Mouse (Mus musculus): ENCODE measurements around the gene Zfp787.
A peak's percentile ranks its signal among the peaks of the same experiment; 100 is the strongest.
"Not testable (repeated sequence)": the region's sequence is repeated elsewhere in the genome, so short reads cannot be mapped to it uniquely, and the experiment has no call there.

Zfp787 gene

DNA sequence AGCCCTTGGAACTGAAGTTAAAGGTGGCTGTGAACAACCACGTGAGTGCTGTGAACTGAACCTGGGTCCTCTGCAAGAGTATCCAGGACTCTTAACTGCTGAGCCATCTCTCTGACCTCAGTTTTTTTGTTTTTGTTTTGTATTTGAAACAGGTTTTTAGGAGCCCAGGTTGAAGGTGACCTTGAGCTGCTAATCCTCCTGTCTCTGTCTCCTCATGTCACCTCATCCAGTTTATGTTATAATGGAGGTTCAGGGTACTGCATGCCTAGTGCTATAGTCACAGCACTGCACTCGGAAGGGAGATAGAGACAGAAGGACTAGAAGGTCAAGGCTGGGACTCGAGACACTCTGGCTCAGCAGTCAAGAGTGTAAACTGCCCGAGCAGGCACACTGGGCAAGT is 6.4 kb upstream of the Zfp787 start:
- DNase-seq (ENCODE audit: extremely low spot score) = no peak

- DNase-seq (ENCODE audit: extremely low spot score) = no peak
Measured at GRCm38 (mm10) chr7:6161541-6161940, 5.7 kb upstream of the Zfp787 start.

- no peak for DNase-seq (ENCODE audit: extremely low spot score)
Measured at GRCm38 (mm10) chr7:6159604-6160003, 3.8 kb upstream of the Zfp787 start.

DNA sequence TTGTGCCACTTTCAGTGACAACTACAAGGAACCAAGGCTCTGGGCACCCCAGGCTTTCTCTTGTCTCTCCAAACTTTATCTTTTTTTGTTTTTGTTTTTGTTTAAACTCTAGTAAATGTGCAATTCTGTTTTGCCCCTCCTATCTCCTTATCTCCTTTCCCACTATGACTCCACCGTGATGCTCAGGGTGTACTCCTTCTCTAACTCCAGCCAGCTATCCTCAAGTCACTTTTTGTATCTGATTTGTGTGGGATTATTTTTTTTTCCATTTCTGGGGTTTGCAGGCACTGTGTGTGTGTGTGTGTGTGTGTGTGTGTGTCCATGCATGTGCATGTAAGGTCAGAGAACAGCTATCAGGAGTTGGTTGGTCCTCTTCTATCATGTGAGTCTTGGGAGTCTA is 1.7 kb upstream of the Zfp787 start:
- no peak for DNase-seq (ENCODE audit: extremely low spot score)

GRCm38 (mm10) chr7:6156901-6157472 is 1.2 kb upstream of the Zfp787 start:
- no peak for DNase-seq (ENCODE audit: extremely low spot score)

- peak; percentile 87 for DNase-seq (ENCODE audit: extremely low spot score)
Measured at GRCm38 (mm10) chr7:6155031-6155872, 545 bp downstream of the Zfp787 start.

- no peak for DNase-seq (ENCODE audit: extremely low spot score)
Measured at GRCm38 (mm10) chr7:6154164-6154563, 1.6 kb downstream of the Zfp787 start.

GRCm38 (mm10) chr7:6153131-6153530 is 2.7 kb downstream of the Zfp787 start:
- no peak for DNase-seq (ENCODE audit: extremely low spot score)

GRCm38 (mm10) chr7:6152036-6152435 is 3.8 kb downstream of the Zfp787 start:
- no peak for DNase-seq (ENCODE audit: extremely low spot score)

DNA sequence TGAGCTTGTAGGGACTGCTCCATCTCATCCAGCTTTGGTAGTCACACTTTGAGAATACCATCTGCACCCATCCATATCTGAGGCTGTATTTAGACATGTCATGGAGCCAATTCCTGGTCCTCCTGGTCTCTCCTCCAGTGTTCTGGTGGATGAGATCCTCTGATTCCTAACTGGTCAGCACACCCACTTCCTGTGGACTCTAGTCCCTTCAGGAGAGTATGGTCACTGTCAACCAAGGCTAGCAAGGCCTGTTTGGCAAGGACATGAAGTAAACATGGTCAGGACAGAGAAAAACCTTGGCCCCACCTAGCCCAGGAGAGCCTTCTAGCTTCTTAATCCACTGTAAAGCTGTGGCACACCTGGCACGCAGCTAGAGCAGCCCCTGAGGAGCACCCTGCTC is 4.5 kb downstream of the Zfp787 start:
- no peak for DNase-seq (ENCODE audit: extremely low spot score)

DNA sequence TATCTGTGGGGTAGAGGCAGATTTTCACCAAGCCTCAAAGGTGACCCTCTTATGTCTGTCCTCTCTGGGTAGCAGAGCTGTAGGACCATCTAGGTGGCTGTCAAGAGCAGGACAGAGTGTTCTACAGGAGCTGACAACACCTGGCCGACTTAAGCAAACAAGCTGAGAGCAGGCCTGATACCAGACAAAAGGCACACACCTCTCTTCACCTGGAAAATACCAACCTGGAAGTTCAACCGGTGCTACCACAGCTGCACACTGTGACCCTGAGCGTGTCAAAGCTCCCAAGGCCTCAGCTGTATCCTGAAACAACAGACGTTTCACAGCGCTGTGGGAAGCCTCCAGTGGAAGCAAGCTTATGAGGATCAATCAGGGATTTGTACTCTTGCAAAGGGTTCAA is 8.1 kb downstream of the Zfp787 start:
- DNase-seq (ENCODE audit: extremely low spot score) = no peak

DNA sequence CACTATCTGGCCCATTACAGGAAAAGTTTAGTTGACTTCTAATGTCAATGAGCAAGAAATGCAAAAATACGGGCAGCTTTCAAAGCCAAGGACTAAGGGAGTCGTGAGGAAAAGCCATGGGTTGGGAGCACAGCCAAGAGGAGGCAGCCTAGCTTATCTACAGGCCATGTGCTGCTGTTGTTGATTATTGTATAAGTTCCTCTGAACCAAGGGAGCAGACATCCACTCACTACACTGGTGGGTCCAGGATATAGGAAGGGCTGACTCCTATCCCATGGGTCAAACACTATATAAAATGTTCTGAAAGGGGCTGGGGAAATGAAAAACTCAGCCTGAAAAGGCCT is 8.8 kb downstream of the Zfp787 start:
- no peak for DNase-seq (ENCODE audit: extremely low spot score)

DNA sequence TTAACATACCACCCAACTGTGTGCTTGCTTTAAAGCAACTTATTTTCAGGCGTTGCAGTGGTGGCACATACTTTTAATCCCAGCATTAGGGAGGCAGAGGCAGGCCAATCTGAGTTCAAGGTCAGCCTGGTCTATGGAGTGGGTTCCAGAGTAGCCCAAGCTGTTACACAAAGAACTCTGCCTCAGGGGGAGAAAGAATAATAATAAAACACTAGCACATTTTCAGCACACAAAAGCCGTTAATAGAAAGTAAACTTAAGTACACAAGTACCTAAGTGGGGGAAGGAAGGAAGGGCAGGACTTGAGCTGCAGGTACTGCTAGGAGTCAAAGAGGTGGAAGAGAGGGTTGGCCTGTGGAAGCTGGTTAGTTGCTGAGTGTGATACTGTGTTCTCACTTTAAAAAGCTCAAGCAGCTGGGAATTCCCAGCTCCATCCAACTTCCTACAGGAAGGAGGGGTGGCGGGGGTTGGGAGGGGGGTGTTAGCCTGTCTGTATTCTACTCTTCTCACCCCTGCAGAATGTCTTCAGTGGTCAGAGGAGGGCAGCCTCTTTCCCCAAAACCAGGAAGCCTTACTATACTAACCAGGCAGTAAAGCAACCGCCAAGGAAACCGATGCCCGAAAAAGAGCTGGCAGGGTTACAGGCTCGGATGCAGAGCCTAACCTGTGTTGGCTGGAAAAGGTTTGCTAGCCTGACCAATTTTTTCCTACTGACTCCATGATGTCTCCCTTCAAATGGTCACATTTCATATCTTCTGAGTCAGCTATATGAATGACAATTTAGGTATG is 9.4 kb downstream of the Zfp787 start:
- DNase-seq (ENCODE audit: extremely low spot score) = no peak

DNA sequence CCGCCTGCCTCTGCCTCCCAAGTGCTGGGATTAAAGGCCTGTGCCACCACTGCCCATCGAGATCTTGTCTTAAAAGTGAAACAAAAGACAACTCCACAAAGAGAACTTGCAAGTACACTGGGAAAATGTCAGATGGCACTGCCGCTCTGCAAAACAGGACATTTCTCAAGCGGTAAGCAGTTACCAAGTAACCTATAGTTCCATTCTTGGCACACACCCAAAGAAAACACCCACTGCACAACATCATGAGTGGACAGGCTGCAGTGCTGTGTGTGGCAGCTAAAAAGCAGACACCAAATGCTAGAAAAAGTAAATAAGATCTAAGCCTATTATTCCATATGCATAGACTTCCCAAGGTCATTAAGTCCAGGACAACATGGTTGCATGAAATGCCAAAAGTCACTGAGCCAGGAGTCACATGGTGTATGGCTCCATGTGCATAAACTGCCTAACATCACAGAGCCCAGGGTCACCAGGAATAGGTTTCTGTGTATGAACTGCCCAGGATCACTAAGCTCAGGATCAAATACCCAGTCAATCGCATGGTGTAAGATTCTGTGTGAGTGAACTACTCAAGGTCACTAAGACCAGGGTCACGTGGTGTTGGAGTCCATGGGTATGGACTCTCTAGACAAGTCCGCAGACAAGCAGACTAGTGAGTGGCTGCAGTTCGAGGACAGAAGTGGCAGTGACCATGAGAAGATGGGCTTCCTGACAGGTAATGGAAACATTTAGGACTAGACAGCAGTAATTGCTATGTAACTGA is 10.2 kb downstream of the Zfp787 start:
- no peak for DNase-seq (ENCODE audit: extremely low spot score)

- no peak for DNase-seq (ENCODE audit: extremely low spot score)
Measured at GRCm38 (mm10) chr7:6143991-6144531, 11.7 kb downstream of the Zfp787 start.

DNA sequence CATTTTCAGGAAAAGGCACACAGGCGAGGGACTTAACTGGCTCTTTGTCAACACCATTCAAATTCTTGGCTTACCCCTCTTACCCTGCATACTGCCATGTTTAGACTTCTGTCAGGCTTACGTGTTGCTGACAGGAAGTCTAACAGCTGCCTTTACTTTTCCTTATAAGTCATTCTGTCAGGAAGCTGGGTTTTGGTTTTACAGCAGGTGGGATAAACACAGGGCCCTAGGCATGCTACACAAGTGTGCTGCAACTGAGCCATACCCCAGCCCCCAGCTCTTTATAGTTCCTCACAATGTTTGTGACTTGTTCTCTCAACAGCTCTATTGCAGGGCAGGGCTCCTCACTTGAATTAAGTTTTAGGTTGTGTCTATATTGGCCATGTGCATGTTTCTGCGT is 16.5 kb downstream of the Zfp787 start:
- DNase-seq (ENCODE audit: extremely low spot score) = no peak

- no peak for DNase-seq (ENCODE audit: extremely low spot score)
Measured at GRCm38 (mm10) chr7:6136497-6136896, 19.3 kb downstream of the Zfp787 start.

- DNase-seq (ENCODE audit: extremely low spot score) = no peak
Measured at GRCm38 (mm10) chr7:6132646-6133045, 23.2 kb downstream of the Zfp787 start.

GRCm38 (mm10) chr7:6130346-6130745 is 25.5 kb downstream of the Zfp787 start:
- no peak for DNase-seq (ENCODE audit: extremely low spot score)

- DNase-seq (ENCODE audit: extremely low spot score) = peak; percentile 49
Measured at GRCm38 (mm10) chr7:6126690-6127448, 28.9 kb downstream of the Zfp787 start.

GRCm38 (mm10) chr7:6121128-6121527 is 34.7 kb downstream of the Zfp787 start:
- DNase-seq (ENCODE audit: extremely low spot score) = not testable (repeated sequence)
